Mouse (Mus musculus) gastrocnemius, postnatal 10 days (tissue): ENCODE data around the gene Pde10a. TPM values are rescaled to one million over a fixed set of nuclear protein-coding genes. Genes with fewer than 3 reads are reported as not detected.

ENCODE experiments used
- DNase-seq: peaks from one replicate; pipeline ENCODE4 v3.0.0; 2021; ENCODE audit warnings: mixed read lengths
- total RNA-seq, 2 experiments: library from RNA; stranded (reverse); gene quantifications; 2 replicates each; pipeline ENCODE4 v1.2.3; 2021

Gene Pde10a
- total RNA-seq, 2 experiments from 2014 or later, result 5.7 to 7.4 TPM

- no peak for DNase-seq
Measured at GRCm38 (mm10) chr17:8581579-8581978, 56.4 kb downstream of the Pde10a start.

GRCm38 (mm10) chr17:8592427-8593277 is 67.5 kb downstream of the Pde10a start:
- peak; percentile 79 for DNase-seq

GRCm38 (mm10) chr17:8597790-8598189 is 72.6 kb downstream of the Pde10a start:
- DNase-seq, result peak; percentile 56

- no peak for DNase-seq
Measured at GRCm38 (mm10) chr17:8602976-8603375, 77.8 kb downstream of the Pde10a start.

DNA sequence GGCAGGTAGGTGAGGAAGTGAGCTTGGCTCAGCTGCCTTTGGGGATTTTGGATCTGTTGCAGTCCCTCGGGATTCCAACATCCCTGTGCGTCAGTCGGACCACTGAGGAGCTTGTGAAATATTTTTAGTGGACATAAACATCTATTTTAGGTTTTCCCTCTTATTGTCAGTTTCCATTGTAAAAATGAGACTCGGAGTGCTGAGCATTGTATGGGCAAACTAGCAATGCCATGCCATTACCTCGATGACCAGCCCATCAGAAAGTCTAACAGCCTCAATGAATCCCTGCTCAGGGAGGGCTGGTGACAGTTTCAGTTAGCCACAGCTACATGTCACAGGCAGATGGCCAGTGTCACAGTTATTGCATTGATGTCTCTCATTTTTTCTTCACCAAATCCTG is 80.7 kb downstream of the Pde10a start:
- DNase-seq, result no peak

GRCm38 (mm10) chr17:8606695-8607094 is 81.5 kb downstream of the Pde10a start:
- DNase-seq, result no peak

GRCm38 (mm10) chr17:8611916-8612315 is 86.7 kb downstream of the Pde10a start:
- no peak for DNase-seq

DNA sequence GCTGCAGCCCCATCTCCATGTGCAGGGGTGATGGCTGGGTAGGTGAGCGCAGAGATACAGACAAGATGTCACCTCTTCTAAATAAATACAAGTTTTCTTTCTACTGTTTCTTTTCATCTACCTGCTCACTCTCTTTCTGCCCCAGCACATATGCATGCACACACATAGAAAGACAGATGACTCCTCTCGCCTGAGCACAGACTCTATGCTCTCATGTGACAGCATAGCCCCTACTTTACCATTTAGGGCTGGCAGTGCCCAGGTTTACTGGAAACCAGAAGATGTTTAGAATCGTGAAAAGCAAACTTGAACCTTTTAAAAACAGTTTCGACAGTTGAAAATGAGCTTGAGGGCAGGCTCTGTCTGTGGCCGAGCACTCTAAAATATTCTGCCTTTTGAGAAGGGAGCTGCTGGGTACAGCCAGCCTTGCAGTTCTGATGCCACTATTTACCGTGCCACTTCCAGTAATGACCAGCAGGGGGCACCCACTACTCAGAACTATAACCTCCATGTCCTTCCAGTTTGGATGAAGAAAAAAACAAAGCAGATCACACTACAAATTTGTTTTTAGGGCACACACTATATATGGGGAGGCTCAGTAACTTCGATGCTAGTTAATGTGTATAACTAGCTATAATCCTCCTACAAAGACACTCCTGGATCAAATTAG is 88.8 kb downstream of the Pde10a start:
- DNase-seq, result peak; percentile 81

GRCm38 (mm10) chr17:8620346-8620745 is 95.2 kb downstream of the Pde10a start:
- DNase-seq, result no peak

DNA sequence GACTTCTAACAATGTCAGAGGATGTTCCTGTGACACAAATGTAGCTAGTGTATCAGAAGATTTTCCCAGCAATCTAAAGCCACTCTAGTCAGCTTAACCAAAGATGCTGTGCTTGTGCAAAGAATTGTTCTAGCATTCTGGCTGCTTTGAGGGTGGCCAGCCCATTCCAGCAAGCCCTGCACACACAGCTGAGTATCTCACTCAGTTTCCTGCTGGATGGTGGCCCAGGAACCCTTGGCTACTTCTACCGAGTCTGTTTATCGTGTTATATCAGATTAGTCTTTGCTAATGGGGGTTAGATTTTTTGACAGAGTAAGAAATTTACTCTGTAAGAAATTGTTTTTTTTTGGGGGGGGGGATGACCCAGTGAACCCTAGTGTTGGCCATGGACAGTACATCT is 95.9 kb downstream of the Pde10a start:
- DNase-seq, result peak; percentile 56

DNA sequence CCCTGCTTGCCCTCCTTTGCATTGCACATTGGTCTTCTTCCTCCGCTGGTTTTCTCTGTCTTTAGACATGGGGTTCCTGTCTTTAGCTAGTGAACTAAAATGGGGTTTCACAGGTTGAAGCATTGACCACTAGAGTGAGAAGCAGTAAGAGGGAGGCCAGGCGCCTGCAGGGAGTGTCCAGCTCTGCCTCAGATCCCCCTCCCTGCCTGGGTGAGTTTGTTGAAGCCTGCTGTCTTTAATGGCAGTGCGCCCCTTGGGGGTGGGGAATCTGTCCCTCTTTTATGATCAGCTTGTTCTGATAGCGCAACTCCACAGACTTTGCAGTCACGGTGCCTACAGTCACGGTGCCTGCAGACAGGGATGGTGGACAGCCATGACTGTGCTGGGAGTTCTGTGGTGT is 96.7 kb downstream of the Pde10a start:
- DNase-seq, result no peak

DNA sequence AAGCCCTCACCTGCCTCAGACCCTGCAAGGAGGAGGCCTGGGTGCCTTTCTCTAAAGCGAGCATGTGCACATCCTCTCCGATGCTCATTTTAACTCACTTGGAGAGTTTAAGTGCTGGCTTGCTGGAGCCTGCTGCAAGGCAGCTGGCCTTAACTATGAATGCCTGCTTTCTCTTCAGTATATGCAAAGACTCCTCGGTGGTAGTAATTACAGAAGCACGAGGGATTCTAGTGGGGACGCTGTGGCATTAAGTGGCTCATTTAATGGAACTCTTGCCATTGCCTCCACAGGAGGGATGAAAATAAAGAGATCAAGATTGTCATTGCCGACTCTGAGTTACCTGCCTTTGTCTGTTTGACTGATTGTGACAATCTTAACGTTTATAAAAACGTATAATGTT is 101.2 kb downstream of the Pde10a start:
- no peak for DNase-seq

GRCm38 (mm10) chr17:8631701-8632100 is 106.5 kb downstream of the Pde10a start:
- DNase-seq, result no peak

DNA sequence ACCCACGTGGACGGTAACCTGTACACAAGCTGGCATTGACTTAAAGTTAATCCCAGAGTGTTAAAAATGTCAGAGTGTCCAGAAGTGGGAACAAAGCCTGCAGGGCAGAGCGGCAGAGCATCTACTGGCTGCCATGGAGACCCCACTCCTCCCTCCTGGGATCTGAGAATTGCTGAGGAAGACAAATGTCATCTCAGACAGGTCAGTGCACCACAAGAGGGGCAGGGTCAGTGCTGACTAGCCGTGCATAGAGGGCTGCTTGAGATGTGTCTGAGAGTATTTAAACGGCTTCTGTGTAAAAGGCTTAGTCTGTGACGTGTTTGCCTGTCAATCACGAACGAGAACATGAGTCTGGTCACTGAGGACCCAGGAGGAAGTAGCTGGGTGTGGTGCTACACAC is 108.4 kb downstream of the Pde10a start:
- DNase-seq, result no peak

- DNase-seq, result peak; percentile 28
Measured at GRCm38 (mm10) chr17:8634476-8634875, 109.3 kb downstream of the Pde10a start.

- no peak for DNase-seq
Measured at GRCm38 (mm10) chr17:8636231-8636630, 111.1 kb downstream of the Pde10a start.

DNA sequence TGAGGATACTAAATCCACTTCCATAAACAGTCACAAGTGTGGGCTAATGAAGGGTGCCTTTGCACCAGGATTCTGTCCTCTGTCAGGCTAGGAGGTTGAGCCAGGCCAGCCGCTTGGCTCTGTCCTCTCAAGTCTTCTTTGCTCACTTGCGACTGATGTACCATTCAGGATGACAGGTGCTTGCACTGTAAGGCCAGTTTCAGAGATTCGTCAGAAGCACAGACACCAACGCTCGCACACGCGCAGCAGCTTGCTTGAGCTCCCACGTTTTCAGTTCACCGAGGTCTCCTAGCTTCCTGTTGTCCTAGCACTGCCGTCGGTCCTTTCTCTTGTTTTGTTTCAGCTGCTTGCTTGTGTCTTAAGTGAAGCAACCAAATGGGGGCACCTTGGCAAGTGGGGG is 111.5 kb downstream of the Pde10a start:
- no peak for DNase-seq

DNA sequence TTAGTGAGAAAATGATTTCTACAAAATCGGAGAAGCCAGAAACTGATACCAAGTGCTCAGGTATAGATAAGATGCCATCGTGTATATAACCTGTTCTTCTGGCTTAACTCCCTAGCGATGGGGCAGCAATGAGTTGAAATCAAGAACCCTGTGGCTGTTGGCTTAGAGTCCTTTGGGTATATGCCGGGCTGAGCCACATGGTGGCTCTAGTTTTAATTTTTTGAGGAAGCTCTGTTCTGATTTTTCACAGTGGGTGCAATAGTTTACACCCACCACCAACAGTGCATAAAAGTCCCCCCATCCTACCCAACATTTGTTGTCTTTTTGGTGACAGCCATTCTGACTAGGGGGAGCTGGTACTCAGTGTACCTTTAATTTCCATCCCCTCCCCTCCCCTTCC is 112.0 kb downstream of the Pde10a start:
- no peak for DNase-seq

DNA sequence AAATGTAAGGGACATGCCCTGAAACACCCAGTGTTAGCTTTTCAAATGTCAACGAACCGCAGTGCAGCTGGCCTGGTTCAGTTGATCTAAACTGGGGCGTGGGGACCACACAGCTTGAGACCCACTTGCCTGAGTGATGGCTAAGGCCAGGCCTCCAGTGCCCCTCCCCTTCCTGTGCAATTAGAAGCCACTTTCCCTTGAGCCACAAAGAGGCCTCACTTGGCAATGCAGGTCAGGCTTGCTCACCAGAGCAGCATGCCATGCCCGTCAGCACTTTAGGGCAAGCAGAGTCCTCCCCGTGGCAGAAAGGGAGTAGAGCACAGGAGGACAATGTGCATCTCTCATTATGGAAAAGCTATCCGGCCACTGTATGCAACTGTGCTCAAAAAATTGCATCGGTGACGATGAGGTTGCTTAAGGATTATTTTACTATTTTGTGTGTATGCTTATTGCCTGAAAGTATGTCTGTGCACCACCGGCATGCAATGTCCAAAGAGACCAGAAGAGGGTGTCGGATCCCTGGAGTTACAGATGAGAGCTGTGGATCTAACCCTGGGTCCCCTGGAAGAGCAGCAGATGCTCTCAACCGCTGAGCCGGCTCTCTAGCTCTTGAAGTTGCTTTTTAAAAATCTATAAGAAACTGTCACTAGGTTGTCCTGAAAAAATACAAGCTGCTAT is 114.7 kb downstream of the Pde10a start:
- no peak for DNase-seq

GRCm38 (mm10) chr17:8640741-8641480 is 115.7 kb downstream of the Pde10a start:
- no peak for DNase-seq

GRCm38 (mm10) chr17:8641491-8641890 is 116.3 kb downstream of the Pde10a start:
- no peak for DNase-seq

DNA sequence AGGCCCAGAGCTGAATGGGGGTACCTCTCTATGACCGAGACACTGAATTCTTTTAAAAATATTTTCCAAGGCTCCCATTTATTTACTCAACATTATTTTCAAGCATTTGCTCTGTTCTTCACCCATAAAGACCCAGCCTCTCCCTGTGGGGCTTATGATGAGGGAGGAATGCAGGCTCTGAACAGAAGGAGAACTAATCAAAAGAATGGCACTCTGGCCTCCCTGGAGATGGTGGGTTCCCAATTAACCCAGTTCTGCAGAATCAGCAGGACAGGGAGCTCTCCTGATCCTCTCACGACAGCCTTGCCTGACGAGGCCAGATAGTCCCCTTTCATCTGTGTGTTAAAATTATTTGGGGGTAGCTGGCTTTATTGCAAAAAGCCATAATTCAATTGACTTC is 117.2 kb downstream of the Pde10a start:
- DNase-seq, result no peak
